Mouse (Mus musculus) small intestine, adult 2 months (tissue): ENCODE data around the gene Usp43.

ENCODE experiments used
- CTCF ChIP-seq: fragments of 200-500 bp; IDR thresholded peaks from 2 replicates; pipeline ENCODE4 v1.5.1; 2012; ENCODE audit warnings: low read depth, mild to moderate bottlenecking, control low read depth, inconsistent platforms, low read length, moderate library complexity, mixed read lengths; ENCODE audit not compliant: insufficient replicate concordance, insufficient read length; ENCODE audit errors: extremely low read depth
- POLR2A ChIP-seq: fragments of 200-500 bp; IDR thresholded peaks from 2 replicates; pipeline ENCODE4 v1.6.1; 2012; ENCODE audit warnings: low read depth, mild to moderate bottlenecking, control low read depth, inconsistent platforms, low read length, moderate library complexity

- TF ChIP-seq CTCF (no peak), POLR2A (no peak)
These were observed 31.7 kb upstream of the Usp43 start for GRCm38 (mm10) chr11:67953604-67954003.
